Mouse (Mus musculus) cerebellum, adult 18-20 months (tissue): ENCODE results near the gene Fah.
A peak's percentile ranks its signal among the peaks of the same experiment; 100 is the strongest.

ENCODE experiments used
- DNase-seq, 2 experiments: peaks; one replicate each; pipeline ENCODE4 v3.0.0; 2021

Gene Fah

GRCm38 (mm10) chr7:84594087-84594916 is 12.2 kb downstream of the Fah start:
- peak; percentile 41 to 44 for DNase-seq

- no peak for DNase-seq
These were observed 15.2 kb downstream of the Fah start for GRCm38 (mm10) chr7:84591347-84591746.

DNA sequence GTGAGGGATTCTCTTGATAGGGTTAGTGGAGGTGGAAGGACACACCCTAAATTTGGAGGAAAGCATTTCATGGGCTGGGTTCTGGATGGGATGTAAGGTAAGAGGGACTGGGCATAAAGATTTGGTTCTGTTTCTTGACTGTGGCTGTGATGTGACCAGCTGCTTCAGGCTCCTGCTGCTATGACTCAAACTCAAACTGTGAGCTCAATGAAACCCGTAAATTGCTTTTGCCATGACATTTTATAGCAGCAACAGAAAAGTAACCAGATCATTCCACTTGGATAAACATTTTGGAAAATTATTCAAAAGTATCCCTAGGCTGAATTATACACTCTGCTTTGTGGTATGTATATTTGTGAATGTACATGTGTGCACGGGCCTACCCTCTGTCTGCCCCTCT is 15.9 kb downstream of the Fah start:
- DNase-seq: no peak

DNA sequence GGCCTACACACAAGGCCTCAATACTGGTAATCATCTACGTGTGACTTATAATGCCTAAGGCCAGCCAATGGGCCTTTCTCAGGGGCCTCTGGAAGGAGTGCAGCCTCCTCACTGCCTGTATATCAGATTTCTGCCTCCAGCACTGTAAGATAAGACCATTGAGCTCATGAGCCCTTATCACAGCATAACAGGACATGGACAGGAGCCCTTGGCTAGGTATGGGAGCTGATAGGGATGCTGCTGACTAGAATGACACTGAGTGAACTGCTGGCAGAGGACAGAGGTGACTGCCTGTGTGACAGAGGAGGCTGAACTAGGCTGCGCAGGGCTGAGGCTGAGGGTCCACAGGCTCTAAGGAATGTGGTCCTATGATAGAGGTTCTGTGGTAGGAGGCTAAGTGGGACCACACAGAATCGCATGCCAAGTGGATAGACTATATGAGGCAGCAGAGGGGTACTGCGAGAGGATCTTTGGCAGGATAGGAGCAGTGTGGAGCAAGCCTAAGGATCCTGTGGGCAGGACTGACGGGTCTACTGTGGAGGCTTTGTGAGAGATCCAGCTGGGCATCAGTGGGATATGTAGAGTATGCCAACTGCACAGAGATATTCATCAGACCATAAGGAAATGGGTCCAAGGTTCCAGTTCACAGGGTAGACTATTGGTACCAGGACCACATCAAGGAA is 19.3 kb downstream of the Fah start:
- no peak for DNase-seq

GRCm38 (mm10) chr7:84586360-84587100 is 20.0 kb downstream of the Fah start:
- no peak for DNase-seq

- no peak for DNase-seq
These were observed 21.4 kb downstream of the Fah start for GRCm38 (mm10) chr7:84585086-84585485.

- no peak for DNase-seq
These were observed 26.8 kb downstream of the Fah start for GRCm38 (mm10) chr7:84579769-84580168.

- DNase-seq: no peak
These were observed 27.7 kb downstream of the Fah start for GRCm38 (mm10) chr7:84578841-84579240.

DNA sequence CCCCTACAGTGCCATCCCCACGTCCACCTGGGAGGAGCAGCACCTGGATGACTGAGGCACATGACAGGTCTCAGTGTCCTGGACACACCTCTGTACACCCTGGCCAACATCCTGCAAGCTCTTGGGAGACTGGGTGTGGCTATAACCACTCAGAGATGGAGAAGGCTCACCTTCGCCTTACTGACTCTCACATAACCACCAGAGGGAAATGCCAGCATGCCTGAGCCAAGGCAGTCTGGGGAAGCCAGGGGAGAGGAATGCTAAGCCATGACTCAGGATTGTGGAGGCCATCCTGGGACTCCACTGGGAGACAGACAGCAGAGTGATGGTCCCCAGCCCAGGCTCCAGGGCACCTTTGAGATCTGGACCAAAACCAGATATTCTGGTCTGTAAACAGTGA is 29.5 kb downstream of the Fah start:
- no peak for DNase-seq

- DNase-seq: no peak
These were observed 40.3 kb downstream of the Fah start for GRCm38 (mm10) chr7:84566200-84566599.

GRCm38 (mm10) chr7:84564236-84564635 is 42.3 kb downstream of the Fah start:
- DNase-seq: no peak

DNA sequence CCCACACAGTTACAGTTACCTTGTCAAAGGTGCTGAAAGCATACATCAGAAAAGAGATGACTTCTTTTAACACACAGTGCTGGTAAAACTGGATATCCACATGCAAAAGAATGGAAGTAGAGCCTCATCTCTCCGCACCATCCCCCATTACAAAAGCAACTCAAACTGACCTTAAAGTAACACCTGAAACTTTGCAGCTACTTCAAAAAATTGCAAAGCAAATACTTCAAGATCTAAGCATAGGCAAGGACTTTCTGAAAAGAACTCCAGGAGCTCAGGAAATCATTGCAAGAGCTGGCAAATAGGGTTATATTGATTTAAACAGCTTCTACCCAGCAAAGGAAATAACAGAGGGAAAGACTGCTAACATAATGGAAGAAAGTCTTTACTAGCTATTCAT is 46.0 kb downstream of the Fah start:
- no peak for DNase-seq

GRCm38 (mm10) chr7:84557332-84557731 is 49.2 kb downstream of the Fah start:
- DNase-seq: no peak

DNA sequence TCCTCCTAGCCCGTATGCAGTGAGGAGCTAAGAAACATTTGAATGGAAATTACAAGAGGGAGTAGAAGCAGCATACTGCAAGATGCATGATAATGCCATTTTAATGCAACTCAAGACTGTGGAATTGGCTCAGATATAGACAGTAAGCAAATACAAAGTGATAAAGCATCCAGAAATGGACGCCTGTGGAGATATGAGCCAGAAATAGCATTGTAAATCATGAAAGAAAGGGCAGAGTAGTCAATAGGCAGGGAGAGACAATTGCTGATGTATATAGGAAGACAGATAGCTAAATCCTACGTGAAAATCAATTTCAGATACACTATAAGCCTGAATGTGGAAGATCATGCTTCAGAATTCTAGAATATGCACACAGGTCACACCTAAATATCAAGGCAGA is 51.2 kb downstream of the Fah start:
- no peak for DNase-seq

GRCm38 (mm10) chr7:84551472-84551871 is 55.0 kb downstream of the Fah start:
- no peak for DNase-seq

DNA sequence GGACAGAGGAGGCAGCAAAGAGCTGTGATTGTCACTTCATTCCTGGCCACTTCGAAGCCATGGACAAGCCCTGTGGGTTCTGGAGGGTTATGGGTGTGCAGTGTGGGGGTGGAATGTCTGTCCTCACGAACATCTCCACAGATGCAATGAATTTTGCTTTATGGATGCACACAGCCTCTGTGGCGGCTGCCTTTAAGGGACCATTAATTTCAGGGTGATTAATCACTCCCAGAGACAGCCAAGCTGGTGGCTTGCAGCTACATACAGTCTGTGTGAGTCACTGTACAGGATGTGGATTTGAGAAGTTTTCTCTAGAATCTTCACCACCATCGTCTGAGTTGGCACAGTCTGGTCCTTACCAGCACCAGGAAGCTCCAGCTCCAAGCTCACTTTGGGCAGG is 59.9 kb downstream of the Fah start:
- no peak for DNase-seq

DNA sequence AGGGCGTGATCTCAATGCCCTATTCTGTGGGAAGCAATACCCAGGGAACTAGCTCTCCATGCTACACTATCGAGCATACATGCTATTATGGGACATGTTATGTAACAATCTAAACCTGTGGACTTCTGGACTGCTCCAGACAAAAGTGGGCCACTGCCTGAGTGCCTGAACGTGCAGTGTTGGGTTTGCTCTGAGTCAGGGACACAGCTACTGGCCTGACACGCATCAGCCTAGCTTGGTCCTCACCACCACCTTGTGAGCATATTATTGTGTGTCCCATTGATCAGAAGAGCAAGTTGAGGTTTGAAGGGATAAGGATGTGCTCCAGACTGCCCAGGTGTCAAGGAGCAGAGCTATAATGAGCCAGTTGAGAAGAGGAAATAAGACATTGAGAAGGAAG is 61.6 kb downstream of the Fah start:
- DNase-seq: no peak
